Mouse (Mus musculus) cerebellum, adult 2 months (tissue): ENCODE data around the gene Samsn1.

Source experiments
- CTCF ChIP-seq: fragments of 200-500 bp; IDR thresholded peaks from 2 replicates; pipeline ENCODE4 v1.5.1; 2011; ENCODE audit warnings: low read depth, mild to moderate bottlenecking, control low read depth, low read length, moderate library complexity, borderline replicate concordance; ENCODE audit not compliant: insufficient read depth
- POLR2A ChIP-seq: fragments of 200-500 bp; IDR thresholded peaks from 2 replicates; pipeline ENCODE4 v1.6.1; 2011; ENCODE audit warnings: low read length, control low read depth, borderline replicate concordance; ENCODE audit not compliant: insufficient read depth

- no peak for TF ChIP-seq CTCF
- TF ChIP-seq POLR2A, result no peak
Measured at GRCm38 (mm10) chr16:76003812-76004389, 18.2 kb downstream of the Samsn1 start.
